Mouse (Mus musculus) large intestine, adult 2 months (tissue): Measurements from ENCODE around the gene Zbtb20. TPM values are rescaled to one million over a fixed set of nuclear protein-coding genes. Genes with fewer than 3 reads are reported as not detected.

Source experiments
- DNase-seq: peaks from one replicate; pipeline ENCODE4 v3.0.0-alpha.2; 2012; ENCODE audit warnings: low read depth, low spot score
- WGBS: fragments of 180-500 bp; shearing (Covaris S2); methylation state at CpG from one replicate; pipeline ENCODE4 v1.1.7; 2018; 5-methylcytosine and 5-hydroxymethylcytosine counted together
- polyA plus RNA-seq: library from polyadenylated mRNA; depleted of rRNA; stranded (reverse); fragments of >200 nt; gene quantifications from 2 replicates; pipeline ENCODE4 v1.2.3, GENCODE M21; 2012

Zbtb20 gene
- polyA plus RNA-seq, 1 experiment: 2.9 TPM

DNA sequence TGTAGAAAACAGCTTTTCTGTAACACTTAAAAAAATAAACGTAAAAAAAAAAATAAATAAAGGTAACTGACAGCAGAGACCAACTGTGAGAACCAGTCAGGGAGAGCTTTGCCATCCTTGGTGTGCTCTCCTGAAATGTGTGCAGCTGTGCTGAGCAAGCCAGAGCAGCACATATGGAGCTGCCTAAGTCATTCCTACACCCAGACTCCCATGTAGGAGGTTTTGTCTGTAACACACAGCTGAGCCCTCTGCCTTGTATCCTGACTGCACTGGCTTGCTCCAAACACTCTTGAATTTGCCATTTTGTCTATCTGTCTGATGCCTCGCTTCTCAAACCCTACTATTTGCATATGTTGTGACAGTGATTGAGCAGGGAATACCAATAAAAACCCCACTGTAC, 815.2 kb downstream of the Zbtb20 start:
- no peak for DNase-seq
- 84% methylated on average over 2 of the region's 2 CpGs for WGBS

DNA sequence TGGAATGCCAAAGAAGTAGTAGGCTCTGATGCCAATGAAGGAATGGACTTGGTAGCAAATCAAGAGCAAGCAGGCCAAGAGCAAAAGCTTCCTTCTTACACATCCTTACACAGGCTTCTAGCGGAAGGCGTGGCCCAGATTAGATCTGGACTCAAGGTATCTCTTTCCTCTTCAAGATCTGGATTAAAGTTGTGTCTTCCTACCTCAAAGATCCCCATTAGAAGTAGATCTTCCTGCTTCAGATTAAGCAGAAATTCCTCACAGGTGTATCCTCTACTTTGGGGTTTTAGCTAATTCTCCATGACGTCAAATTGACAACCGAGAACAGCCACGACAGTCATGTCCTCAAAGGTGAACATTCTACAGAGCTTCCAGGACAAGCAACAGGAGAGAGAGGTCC, 816.1 kb downstream of the Zbtb20 start:
- DNase-seq: no peak
- 95% methylated on average over 5 of the region's 5 CpGs for WGBS
